Mouse (Mus musculus) cortical plate, adult 2 months (tissue): ENCODE measurements around the gene Gnaq. TPM values are rescaled to one million over a fixed set of nuclear protein-coding genes. Genes with fewer than 3 reads are reported as not detected.

ENCODE experiments used
- H3K27ac ChIP-seq: fragments of 200-500 bp; 2 replicates; pipeline ENCODE4 v1.5.1; 2012; ENCODE audit warnings: low read length, control low read depth, inconsistent platforms; ENCODE audit not compliant: insufficient read depth
- H3K4me1 ChIP-seq: fragments of 200-500 bp; 2 replicates; pipeline ENCODE4 v1.6.1; 2011; ENCODE audit warnings: low read length; ENCODE audit not compliant: control insufficient read depth, insufficient read depth
- H3K4me3 ChIP-seq: fragments of 200-500 bp; 2 replicates; pipeline ENCODE4 v1.5.1; 2011; ENCODE audit warnings: mild to moderate bottlenecking, low read length, control low read depth; ENCODE audit not compliant: insufficient read depth
- CTCF ChIP-seq: fragments of 200-500 bp; IDR thresholded peaks from 2 replicates; pipeline ENCODE4 v1.5.1; 2011; ENCODE audit warnings: mild to moderate bottlenecking, control low read depth, low read length; ENCODE audit not compliant: insufficient read depth; ENCODE audit errors: extremely low read depth
- POLR2A ChIP-seq: fragments of 200-500 bp; IDR thresholded peaks from 2 replicates; pipeline ENCODE4 v1.6.1; 2011; ENCODE audit warnings: mild to moderate bottlenecking, low read length, control low read depth; ENCODE audit not compliant: insufficient read depth; ENCODE audit errors: extremely low read depth
- polyA plus RNA-seq: library from polyadenylated mRNA; depleted of rRNA; stranded (reverse); fragments of >200 nt; gene quantifications from 2 replicates; pipeline ENCODE4 v1.2.3, GENCODE M21; 2012

Gnaq gene
- polyA plus RNA-seq, 1 experiment = 59.1 TPM

DNA sequence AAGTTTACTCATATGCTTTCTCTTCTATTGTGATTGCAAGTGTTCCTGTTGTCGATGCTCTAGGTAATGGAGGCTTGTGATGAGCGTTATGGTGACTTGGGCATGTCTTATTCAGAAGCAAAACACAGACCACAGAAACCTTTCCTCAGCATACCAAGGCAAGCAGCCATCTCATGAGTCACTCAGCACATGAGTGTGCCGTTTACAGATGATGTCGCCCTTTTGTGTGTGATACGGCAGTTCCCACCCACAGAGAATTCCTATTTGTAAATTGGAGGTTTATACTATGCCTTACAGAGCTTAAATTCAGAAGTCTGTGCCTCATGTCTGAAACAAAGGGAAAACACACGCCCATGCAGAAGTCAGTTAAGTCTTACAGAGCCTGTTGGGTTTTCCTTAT is 253.9 kb downstream of the Gnaq start:
- Histone ChIP-seq H3K4me1 (no peaks in the 10 kb centered on the region), H3K27ac (no peak overlapping the region), H3K4me3 (no peak overlapping the region)
- no peak for TF ChIP-seq CTCF
- TF ChIP-seq POLR2A = no peak

GRCm38 (mm10) chr19:16390192-16390795 is 257.7 kb downstream of the Gnaq start:
- no peak for TF ChIP-seq POLR2A
- TF ChIP-seq CTCF = no peak
- Histone ChIP-seq H3K4me1 (no peaks in the 10 kb centered on the region), H3K4me3 (no peak overlapping the region), H3K27ac (no peak overlapping the region)

- TF ChIP-seq POLR2A (no peak), CTCF (no peak)
- no peaks in the 10 kb centered on the region for H3K4me1 ChIP-seq
- H3K4me3 ChIP-seq = no peak overlapping the region
- no peak overlapping the region for H3K27ac ChIP-seq
Observed at GRCm38 (mm10) chr19:16394381-16394780, 261.8 kb downstream of the Gnaq start.

GRCm38 (mm10) chr19:16403101-16403500 is 270.5 kb downstream of the Gnaq start:
- Histone ChIP-seq H3K4me1 (no peaks in the 10 kb centered on the region), H3K4me3 (no peak overlapping the region), H3K27ac (no peak overlapping the region)
- TF ChIP-seq POLR2A (no peak), CTCF (no peak)

- no peak overlapping the region for H3K27ac ChIP-seq
- H3K4me3 ChIP-seq = no peak overlapping the region
- no peak for TF ChIP-seq CTCF
- TF ChIP-seq POLR2A = no peak
- H3K4me1 ChIP-seq = no peaks in the 10 kb centered on the region
Observed at GRCm38 (mm10) chr19:16407727-16408126, 275.1 kb downstream of the Gnaq start.

DNA sequence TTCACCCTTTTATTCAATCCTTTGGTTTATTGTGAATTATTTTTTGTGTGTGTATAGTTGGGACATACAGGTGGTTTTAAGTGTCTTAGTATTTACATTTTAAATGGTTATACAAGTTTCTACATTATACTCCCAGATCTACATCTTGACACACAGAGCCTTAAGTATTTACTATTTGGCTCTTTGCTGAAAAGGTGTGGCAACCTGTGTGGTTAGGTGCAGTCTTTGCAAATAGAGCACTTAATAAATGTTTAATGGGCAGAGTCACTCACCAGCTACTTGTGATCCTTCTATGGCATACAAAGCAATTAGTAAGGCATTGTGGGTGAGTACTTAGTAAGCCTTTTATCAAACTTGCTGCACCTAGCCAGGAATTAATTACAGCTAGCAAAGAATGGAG is 278.7 kb downstream of the Gnaq start:
- H3K4me3 ChIP-seq = no peak overlapping the region
- H3K27ac ChIP-seq = no peak overlapping the region
- TF ChIP-seq POLR2A (no peak), CTCF (no peak)
- H3K4me1 ChIP-seq = no peaks in the 10 kb centered on the region

DNA sequence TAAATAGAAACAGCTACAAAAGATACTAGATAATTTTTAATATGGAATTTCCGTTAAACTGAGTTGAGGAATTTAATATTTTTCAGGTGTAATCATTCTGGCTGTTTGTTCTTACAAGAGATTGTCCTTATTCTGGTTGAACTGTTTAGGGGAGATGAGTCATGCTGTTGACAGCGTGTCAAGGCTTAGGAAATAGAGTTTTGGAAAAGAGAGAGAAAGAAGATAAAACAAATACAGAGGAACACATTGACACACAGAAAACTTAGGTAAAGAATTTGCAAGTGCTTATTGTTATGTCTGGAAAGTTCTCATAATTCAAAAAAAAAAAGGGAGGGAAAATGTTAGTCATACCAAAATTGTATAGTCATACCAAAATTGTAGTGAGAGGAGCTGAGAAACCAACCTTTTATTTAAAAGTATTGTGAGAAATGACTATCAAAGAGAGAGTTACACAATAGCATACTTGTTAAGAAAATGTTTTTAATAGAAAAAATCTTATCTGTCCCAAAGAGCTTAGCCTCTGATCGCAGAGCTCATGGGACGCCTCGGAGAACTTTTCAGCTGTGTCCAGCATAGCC is 285.5 kb downstream of the Gnaq start:
- Histone ChIP-seq H3K4me1 (no peaks in the 10 kb centered on the region), H3K4me3 (no peak overlapping the region), H3K27ac (no peak overlapping the region)
- TF ChIP-seq CTCF (no peak), POLR2A (no peak)

DNA sequence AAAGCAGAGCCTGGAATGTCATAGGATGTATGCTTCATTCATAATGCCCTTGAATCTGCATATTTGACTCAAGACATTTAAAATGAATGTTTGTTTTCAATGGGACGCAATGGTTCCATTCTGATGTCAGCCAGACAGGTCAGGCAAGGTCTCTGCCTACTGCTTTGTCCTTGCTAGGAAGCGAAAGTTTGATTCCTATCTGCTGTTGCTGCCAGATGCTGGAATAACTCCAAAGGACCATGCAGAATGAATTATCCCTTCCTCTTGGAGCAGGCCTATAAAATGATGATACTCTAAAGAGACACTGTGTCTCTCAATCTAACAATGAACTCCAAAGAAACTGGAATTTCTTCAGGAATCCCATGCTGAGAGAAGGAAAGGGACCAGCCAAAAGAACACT is 293.0 kb downstream of the Gnaq start:
- Histone ChIP-seq H3K4me1 (no peaks in the 10 kb centered on the region), H3K27ac (no peak overlapping the region), H3K4me3 (no peak overlapping the region)
- TF ChIP-seq CTCF = no peak
- TF ChIP-seq POLR2A = no peak

DNA sequence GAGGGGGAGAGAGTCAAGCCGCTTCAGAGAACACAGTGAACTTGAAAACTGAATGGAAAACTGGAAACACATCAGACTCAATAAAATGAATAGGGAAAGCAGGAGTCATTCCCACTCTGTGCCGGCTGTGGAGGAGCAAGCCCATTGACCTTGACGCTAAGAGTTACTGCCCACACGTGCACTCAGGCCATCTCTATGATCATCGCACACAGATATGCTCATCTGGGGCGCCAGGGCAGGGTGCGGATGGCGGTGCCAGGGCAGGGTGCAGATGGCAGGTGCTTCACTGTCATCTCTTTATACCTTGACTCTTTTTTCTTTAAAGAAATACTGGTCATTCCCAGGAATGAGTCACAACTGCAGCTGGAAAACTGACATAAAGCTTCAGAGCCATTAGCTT is 298.7 kb downstream of the Gnaq start:
- Histone ChIP-seq H3K4me1 (0 out of 2 replicates have a peak, but pooled peaks cover 2% of the 10 kb centered on the region), H3K27ac (no peak overlapping the region), H3K4me3 (no peak overlapping the region)
- no peak for TF ChIP-seq CTCF
- TF ChIP-seq POLR2A = no peak

DNA sequence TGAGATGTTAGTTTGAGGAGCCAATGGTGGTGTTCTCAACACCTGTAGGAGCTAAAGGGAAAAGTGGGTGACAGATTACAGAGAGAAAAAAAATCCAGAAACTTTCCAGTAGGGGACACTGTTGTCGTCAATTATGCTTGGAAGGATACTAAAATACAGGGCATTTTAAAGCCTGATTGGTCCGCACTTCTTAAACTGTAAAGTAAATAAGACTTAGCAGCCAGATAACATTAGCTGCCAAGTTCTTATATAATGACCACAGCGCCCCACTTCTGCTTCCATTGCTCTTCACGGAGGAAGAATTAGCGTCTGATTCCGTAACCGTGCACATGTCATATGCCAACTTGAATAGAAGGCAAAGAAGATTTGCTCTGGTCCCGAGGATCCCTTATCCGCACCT is 302.2 kb downstream of the Gnaq start:
- no peak overlapping the region for H3K4me3 ChIP-seq
- H3K4me1 ChIP-seq = 0 out of 2 replicates have a peak, but pooled peaks cover 2% of the 10 kb centered on the region
- TF ChIP-seq POLR2A (no peak), CTCF (no peak)
- H3K27ac ChIP-seq = no peak overlapping the region
